Mouse (Mus musculus) left cerebral cortex, adult 18-20 months (tissue): ENCODE results near the gene Nr1i3. TPM values are rescaled to one million over a fixed set of nuclear protein-coding genes. Genes with fewer than 3 reads are reported as not detected.
A peak's percentile ranks its signal among the peaks of the same experiment; 100 is the strongest.

Experiments used
- DNase-seq, 2 experiments: peaks; one replicate each; pipeline ENCODE4 v3.0.0; 2021 to 2022; ENCODE audit warnings: low spot score in 2 of 2, mixed read lengths in 1 of 2
- long read RNA-seq, 2 experiments: library from polyadenylated mRNA; stranded (forward); transcript quantifications; one replicate each; pipeline ENCODE4 v2.0.0; 2021
- total RNA-seq, 2 experiments: library from RNA; stranded (reverse); gene quantifications; 2 replicates each; pipeline ENCODE4 v1.2.3; 2021

The Nr1i3 gene
- under 1 TPM; 0.12 to 0.14 TPM for total RNA-seq
- long read RNA-seq, experiment 1: 0 reads
- long read RNA-seq, experiment 2, partial matches to known transcripts: 0 of 1 reads
- long read RNA-seq, experiment 2, other reads (novel, unspliced or antisense): 1 of 1 reads

DNA sequence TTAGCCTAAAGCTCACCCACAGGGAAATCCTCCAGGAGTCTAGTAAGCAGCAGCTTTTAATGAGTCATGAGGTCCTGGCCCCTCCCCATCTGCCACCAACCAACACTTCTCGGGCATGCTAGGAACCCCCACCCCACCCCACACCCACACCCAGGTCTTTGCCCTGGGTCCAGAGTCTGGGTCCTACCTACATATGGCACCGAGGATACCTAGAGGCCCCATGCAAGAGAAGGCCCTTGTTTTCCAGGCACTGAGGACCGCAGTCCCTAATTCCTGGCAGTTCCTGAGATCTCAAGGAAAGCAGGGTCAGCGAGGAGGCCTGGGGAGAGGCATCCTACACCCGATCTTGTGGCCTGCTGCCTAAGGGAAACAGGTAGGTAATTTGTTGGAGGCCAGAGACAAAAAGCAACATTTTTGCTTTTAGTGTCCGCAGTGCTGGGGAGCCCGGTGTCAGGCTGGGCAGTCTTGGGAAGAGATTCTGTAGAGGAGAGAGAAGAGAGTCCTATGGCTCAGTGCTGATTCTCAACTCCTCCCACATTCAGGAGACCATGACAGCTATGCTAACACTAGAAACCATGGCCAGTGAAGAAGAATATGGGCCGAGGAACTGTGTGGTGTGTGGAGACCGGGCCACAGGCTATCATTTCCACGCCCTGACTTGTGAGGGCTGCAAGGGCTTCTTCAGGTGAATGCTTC lies at the start of gene Nr1i3:
Gene Nr1i3 (plus strand): TSS at position 170 of the 696 bp plus-strand sequence.
- no peak for DNase-seq

DNA sequence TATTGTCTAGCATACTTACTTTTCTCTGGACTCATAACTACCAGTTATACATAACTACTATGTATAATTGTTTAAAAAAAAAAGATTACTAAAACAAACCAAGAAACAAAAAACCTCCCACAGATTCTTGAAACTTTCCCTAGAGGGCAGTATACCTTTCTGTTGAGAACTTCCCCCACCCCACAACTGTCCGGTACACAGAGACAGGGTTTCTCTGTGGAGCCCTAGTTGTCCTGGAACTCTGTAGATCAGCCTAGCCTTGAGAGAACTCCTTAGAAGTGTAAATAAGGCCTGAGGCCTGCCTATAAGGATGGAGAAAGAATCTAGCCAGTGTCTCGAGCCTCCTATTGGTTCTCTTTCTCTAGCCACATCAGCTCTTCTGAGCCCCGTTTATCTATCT lies 49.5 kb upstream of the Nr1i3 start:
- no peak for DNase-seq

DNA sequence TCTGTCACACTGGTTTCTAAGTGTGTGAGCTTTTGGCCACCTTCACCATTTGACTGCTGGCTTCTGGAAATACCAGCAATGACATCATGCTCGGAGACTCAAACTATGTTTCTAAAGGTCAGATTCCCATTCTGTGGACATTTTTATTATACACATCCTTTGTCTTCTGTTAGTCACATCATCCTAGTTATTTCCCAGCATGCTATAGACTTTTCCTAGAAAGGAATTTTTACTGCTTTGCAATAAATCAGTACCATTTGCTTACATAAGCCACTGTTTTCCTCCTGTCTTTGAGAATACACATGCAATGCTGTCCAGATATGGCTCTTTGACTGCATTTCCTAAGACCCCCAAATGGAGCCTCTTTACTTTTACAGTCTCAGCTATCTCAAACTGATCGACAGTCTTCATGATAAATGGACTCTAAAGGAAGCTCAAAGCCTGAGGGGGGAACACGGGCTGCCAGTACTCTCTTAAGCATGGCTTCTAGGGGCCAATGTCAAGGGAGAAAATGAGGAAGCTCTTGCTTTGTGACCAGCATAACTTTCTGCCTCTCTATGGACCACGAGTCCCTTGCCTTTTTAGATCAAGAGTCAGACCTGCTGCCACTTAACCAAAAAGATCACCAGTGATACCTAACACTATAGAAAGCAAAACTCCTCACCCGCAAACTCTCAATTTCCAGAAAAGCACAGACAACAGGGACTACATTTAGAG lies 48.0 kb upstream of the Nr1i3 start:
- no peak for DNase-seq

DNA sequence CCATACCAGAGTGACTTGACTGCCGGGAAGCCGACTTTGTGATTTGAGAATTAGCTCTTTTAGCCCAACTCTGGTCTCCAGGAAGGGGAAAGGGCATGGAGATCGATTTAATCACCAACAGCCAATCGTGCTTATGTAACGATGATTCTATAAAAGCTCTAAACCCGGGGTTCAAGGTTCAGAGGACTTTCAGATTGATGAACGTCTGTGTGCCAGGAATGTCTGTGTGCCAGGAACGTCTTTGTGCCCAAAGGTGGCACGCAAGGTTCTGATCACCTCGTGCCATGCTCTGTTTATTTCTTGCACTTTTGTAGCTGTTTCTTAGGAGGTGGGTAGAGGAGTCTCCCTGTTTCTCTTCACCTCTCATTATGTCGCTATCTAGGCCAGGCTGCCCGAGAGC lies 44.9 kb upstream of the Nr1i3 start:
- DNase-seq: no peak

DNA sequence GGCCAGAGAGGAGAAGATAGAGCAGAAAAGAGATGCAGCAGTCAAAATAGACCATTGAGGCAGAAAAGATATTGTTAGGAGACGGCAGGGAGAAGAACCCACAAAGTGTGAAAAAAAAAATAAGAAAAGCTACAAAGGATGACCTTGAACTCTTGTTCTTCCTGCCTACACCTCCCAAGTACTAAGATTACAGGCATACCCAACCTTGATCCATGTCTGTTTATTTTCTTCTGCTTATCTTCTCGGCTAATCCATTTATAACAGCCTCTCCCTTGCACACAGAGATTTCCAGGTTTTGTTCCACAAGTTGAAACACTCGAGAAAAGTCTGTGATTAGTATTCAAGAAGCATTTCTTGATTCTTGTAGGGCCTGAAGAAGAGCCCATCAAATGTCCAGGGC lies 43.9 kb upstream of the Nr1i3 start:
- no peak for DNase-seq

DNA sequence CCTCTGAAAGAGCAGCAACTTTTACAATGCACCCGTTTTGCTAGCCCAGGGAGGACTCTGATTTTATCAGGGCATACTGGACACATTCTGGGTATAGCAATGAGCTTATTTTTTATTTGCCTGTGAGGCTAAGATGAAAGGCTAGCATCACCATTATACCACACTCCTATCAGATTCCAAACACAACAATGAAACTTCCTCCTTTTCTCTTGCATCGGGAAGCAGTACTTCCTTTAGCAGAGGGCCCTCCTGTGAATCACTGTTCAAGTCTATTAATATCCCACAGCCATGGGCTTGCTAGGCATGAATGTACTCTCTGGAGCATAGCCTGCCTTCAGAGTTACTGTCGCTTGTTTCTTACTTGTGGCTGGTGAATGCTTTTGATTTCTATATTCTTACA lies 42.6 kb upstream of the Nr1i3 start:
- DNase-seq: no peak

DNA sequence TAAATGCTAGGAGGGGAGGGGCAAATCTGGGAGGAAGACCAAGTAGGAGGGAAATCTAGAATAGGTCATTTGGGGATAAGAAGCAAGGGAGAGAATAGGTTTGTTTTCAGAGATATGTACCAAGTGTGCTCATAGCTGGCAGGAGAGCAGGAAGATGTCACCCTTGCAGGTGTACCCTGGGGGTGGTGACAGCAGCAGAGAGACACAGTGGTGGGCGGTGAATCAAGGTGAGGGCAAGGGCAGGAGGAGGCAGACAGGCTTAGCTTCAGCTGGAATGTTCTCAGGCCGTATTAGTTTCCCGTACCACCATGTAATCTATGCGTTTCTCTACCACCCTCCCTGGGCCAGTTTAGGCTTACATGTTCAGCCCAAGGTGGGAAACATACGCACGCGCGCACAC lies 41.0 kb upstream of the Nr1i3 start:
- DNase-seq: no peak

DNA sequence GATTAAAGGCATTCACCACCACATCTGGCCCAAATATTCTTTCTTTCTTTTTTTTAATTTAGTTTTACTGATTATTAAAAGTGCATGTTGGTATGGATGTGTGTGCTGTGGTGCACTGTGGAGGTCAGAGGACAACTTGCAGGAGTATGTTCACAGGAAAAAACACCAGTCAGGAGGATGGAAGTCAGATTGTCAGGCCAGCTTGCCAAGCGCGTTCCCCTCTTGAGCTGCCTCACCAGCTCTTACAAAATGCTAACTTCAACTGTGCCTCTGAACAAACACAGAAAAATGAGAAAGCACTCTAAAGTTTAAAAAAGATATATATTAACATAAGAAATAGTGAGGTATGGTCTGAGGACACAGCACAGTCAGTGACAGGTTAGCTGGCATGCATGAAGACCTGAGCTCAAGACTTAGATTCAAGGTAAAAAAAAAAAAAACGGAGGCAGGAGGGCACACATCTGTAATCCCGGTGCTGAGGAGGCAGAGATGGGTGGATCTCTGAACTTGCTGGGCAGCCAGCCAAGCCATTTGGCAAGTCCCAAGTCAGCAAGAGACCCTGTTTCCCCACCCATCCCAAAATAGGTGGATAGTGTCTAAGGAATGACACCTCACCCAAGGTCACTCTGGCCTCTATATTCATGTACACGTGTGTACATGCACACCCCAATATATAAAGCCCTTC lies 34.1 kb upstream of the Nr1i3 start:
- no peak for DNase-seq

DNA sequence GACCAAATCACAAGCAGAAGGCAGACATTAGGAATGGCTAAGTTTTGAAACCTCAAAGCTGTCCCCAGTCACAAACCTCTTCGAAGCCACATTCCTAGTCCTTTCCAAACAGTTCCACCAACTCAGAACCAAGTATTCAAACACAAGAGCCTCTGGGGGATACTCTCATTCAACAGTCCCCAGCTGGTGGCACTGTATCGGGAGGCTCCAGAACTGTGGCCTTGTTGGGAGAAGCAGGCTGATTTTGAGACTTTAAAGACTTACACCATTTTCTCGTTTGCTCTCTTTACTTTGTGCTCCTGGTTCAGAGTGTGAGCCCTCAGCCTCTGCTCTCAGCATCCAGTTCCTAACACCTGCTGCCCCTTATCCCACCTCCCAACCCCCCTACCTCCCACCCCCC lies 30.7 kb upstream of the Nr1i3 start:
- no peak for DNase-seq

DNA sequence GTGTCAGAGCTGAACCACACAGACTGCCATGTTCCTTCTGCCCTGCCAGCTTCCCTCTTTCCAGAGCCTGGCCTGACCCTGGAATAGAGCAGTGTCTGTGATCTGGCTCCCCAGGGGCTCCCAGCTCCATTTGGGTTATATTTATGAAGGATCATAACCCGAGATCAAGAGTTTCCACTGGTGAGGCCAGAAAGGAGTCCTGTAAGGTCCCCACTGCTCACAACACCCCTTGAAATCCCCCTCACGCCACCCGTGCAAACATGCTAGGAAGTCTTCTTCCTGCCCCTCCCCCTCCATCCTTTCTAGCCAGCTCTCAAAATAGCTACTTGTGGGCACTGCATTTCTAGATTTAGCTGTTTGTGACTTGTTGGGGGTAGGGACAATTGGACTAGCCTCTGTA lies 30.1 kb upstream of the Nr1i3 start:
- no peak for DNase-seq

DNA sequence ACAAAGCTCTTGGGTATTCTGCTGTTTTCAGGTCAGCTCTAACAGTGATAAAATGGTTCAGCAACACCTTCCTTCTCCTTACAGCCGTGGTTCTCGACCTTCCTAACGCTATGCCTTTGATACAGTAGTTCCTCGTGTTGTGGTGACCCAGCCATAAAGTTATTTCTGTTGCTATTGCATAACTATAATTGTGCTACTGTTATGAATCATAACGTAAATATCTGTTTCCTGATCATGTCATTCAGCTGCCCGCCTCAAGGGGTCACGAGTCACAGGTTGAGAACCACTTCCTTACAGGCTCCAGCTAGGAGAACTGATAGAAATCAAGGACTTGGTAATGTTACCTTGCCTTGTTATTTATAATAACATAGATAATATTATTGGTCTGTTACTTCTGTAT lies 29.5 kb upstream of the Nr1i3 start:
- no peak for DNase-seq

DNA sequence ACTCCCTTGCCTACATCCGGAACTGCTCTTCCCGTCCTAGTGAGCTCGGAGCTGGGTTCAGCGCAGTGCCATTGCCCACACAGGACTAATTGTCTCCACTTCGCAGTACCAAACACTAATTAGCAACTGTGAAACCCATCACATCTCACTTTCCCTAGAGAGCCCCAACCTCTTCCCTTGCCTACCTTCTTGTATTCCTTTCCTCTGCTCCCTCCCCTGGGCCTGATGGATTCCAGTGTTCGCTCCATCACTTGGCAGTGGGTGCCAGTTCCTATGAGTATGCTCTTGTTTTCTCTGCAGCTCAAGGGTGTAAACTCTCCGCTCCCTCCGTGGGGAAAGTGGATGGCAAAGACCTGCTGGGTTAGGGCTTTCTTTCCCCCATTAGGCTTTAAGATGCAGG lies 28.1 kb upstream of the Nr1i3 start:
- no peak for DNase-seq

DNA sequence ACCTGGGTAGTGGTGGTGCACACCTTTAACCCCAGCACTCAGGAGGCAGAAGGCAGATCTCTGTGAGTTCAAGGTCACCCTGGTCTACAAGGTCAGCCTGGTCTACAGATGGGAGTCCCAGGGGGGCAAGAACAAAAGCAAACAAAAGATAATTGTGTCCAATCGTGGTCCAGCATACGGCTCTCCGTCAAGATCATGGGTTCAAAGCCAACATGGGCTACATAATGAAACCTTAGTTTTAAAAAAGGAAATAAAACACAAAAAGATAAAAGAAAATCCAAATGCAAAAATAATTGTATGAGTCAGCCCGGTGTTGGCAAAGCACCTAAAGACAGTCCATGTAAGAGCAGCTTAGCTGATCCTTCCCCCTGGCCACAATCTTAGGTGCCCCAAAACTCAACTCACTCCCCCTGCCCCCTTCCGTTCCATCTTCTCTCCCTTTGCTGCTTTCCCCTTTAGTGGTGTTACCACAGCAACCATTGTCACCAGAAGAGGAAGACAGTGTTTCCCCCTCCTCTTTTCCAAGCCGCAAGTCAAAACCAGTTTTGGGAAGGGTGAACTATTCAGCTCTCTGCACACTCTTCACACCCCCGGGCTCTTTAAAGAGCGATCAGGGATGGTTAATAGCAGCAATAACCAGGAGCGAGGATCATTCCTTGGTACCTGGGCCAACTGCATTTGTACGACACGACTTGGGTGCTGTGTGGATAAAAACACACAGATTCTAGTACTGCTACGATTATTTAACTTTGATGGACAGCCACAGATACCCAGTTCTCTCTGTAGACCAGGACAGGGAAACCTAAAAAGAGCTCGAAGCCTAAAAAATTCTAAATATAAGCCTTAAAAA lies 25.7 kb upstream of the Nr1i3 start:
- DNase-seq: no peak

DNA sequence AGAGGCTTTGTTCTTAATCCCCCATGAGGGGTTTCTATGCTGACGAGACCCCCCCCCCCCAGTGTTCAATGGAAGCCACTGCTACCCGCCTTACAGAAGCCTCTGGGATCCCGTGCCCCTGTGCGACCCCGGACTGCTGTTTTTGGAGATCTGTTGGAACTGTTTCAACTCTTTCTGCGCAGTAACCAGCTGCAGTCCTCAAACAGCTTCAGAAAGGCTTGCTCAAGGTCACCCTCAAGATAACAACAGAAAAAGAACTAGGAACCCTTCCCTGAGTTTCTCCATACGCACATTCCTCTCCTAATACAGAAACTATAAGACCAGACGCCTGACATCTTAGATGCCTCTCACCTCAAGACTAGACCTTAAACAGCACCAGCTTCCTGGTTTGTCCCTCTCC lies 24.7 kb upstream of the Nr1i3 start:
- no peak for DNase-seq

DNA sequence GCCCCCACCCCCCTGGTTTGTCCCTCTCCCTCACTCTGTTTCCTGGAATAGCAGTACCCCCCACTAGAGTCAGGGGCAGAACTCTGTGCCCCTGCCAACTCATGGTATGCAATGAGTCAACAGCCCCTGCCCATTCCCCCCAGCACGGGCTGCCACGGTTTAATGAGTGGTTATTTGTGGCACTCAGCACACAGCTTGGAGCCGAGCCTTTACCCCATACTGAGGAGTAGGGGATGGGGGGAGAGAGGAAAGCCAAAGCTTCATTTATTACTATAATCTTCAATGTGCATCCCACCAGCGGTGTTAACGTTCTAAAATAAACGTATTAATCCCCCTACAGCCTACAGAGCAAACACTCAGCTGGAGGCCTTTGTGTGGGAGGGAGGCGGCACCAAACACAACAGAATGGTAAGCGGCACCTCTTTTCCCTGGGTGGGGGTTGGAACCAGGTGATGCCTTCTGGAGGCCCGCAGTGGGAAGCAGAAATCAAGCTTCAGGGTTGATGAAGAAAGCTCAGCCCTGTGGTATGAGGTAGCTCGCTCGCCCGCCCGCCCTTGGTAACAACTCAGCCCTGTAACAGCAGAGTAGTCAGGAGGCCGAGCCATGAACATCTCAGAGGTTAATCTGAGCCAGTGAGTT lies 24.2 kb upstream of the Nr1i3 start:
- no peak for DNase-seq

DNA sequence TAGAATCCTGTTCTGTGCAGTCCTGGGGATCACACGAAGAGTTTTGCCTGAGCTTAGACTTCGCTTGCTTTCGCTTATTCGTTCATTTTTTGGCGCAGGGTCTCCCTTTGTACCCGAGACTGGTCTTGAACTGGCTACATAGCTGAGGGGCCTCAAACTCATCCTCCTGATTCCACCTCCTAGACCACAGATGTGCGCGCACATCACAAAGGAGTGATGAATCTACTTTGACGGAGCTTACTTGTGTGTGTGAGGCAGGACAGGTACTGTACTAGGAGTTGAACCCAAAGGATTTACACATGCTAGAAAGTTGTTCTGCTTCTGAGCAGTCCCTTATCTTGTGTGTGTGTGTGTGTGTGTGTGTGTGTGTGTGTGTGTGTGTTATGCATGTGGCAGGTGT lies 22.9 kb upstream of the Nr1i3 start:
- no peak for DNase-seq

DNA sequence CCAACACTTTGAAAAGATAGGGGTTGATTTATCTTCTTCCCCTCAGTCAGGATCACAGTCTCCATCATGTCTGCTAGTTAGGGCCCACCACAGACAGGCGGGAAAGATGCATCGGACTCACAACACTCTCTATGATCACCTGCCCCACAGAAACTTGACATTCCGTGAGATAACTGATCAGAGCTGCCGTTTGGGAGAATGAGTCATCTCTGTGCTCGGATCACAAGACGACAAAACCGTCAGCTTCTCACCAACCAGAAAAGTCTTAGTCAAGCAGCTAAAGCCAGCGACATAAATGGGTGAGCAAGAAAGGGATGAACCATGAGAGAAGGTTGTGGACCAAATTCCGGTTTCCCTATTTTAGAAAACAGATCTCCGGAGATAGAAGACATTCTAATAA lies 21.5 kb upstream of the Nr1i3 start:
- DNase-seq: peak in 1 of 2 experiments; percentile 3

DNA sequence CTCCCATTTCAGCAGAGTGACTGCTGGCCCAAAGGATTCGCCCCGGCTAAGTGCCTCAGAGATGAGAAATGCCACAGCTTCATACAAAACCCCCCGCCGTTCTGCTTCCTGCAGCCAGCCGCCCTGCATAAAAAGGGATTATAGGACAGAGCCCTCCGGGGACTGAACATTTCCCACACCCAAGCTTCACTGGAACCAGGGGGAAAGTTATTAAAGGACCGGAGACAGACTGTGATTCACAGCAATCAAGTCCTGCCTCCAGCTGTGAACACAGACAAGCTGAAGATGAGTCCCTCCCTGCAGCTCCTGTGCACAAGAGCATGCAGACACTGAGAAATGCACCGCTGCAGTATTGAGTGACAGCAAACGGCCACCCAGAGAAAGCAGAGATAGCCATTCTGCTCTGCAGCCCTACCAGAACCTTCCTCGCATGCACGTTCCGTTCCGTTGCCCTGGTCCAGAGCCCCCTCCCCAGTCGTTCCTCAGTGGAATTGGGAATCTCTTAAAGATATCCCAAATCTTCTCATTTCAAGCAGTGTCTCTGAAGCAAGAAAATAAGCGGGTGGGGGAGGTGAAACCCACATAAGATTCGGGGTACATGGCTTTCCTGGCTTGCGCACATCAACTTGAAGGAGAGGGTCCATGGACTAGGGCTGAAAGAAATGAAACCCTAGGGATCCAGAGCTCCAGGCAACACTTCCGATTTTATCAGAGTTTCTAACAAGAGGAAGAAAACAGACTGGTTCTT lies 20.5 kb upstream of the Nr1i3 start:
- DNase-seq: no peak

DNA sequence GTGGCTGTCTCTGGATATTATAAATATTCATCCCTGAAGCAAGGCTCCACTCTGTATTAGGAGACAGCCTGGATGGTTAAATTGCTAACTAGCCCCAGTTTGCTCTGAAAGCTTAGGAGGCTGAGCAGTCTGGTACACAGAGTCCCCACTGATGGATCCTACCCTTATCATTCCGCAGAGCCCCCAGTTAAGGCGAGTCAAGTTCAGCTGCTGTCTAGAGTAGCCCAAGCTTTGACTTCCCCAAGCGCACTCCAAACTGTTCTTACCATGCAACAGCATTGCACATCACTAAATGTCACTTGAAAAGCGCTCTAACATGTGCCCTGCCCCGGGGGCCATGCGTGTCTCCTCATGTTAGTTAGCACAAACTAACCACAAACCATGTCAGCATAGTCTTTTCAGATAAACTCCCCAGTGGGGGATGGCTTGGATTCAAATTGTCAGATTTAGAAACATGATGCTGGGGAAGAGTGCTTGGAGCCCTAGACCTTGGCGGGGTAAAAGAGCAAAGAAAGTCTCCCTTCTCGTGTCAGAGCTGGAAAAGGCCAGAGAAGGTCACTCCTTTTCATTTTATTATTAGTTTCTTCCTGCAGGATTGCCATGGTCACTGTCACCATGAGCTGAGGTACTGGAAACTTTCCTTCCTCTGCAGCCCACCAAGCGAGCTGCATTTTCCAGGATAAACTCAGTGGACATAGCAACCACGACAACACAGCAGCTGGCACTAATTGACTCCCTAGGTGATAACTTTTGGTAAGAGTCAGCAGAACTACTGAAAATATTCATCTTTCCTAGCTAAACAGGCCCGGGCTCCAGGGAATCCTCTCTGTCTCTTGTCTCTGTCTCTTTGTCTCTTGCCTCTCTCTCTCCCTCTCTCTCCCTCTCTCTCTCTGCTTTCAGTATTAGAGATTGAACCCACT lies 19.6 kb upstream of the Nr1i3 start:
- DNase-seq: no peak
